Mouse (Mus musculus) spleen, postnatal 4 days (tissue): Measurements from ENCODE around the gene Stk25.

Experiments used
- DNase-seq, 2 experiments: peaks; one replicate each; pipeline ENCODE4 v3.0.0; 2022; ENCODE audit warnings: low spot score in 2 of 2

Gene Stk25

GRCm38 (mm10) chr1:93668791-93669548 lies 10.5 kb upstream of the Stk25 start:
- peak; percentile 72 to 79 for DNase-seq

GRCm38 (mm10) chr1:93667760-93668400 lies 9.4 kb upstream of the Stk25 start:
- DNase-seq, result peak in 1 of 2 experiments; percentile 45

GRCm38 (mm10) chr1:93657025-93657360 lies 1.5 kb downstream of the Stk25 start:
- DNase-seq, result no peak

GRCm38 (mm10) chr1:93656325-93657024 lies 2.0 kb downstream of the Stk25 start:
- DNase-seq, result no peak

- no peak for DNase-seq
Measured at GRCm38 (mm10) chr1:93654798-93655197, 3.7 kb downstream of the Stk25 start.

GRCm38 (mm10) chr1:93654275-93654674 lies 4.2 kb downstream of the Stk25 start:
- no peak for DNase-seq

GRCm38 (mm10) chr1:93649604-93650172 lies 8.8 kb downstream of the Stk25 start:
- no peak for DNase-seq

GRCm38 (mm10) chr1:93642692-93643091 lies 15.8 kb downstream of the Stk25 start:
- no peak for DNase-seq

GRCm38 (mm10) chr1:93641978-93642377 lies 16.5 kb downstream of the Stk25 start:
- no peak for DNase-seq

- DNase-seq, result no peak
Measured at GRCm38 (mm10) chr1:93636211-93636897, 22.1 kb downstream of the Stk25 start.

- peak; percentile 97 for DNase-seq
Measured at GRCm38 (mm10) chr1:93635580-93636192, 22.8 kb downstream of the Stk25 start.

- DNase-seq, result peak; percentile 68 to 84
Measured at GRCm38 (mm10) chr1:93635091-93635579, 23.3 kb downstream of the Stk25 start.

GRCm38 (mm10) chr1:93634481-93634891 lies 24.0 kb downstream of the Stk25 start:
- DNase-seq, result no peak

GRCm38 (mm10) chr1:93632723-93633122 lies 25.7 kb downstream of the Stk25 start:
- DNase-seq, result no peak

GRCm38 (mm10) chr1:93630796-93631195 lies 27.7 kb downstream of the Stk25 start:
- no peak for DNase-seq

GRCm38 (mm10) chr1:93624502-93624901 lies 34.0 kb downstream of the Stk25 start:
- no peak for DNase-seq

- no peak for DNase-seq
Measured at GRCm38 (mm10) chr1:93618948-93619347, 39.5 kb downstream of the Stk25 start.

GRCm38 (mm10) chr1:93618059-93618748 lies 40.3 kb downstream of the Stk25 start:
- no peak for DNase-seq

GRCm38 (mm10) chr1:93609762-93610161 lies 48.7 kb downstream of the Stk25 start:
- DNase-seq, result no peak

GRCm38 (mm10) chr1:93608696-93609245 lies 49.7 kb downstream of the Stk25 start:
- no peak for DNase-seq
